8 mouse cellular contexts compared by ENCODE assay signal in the genomic region with DNA sequence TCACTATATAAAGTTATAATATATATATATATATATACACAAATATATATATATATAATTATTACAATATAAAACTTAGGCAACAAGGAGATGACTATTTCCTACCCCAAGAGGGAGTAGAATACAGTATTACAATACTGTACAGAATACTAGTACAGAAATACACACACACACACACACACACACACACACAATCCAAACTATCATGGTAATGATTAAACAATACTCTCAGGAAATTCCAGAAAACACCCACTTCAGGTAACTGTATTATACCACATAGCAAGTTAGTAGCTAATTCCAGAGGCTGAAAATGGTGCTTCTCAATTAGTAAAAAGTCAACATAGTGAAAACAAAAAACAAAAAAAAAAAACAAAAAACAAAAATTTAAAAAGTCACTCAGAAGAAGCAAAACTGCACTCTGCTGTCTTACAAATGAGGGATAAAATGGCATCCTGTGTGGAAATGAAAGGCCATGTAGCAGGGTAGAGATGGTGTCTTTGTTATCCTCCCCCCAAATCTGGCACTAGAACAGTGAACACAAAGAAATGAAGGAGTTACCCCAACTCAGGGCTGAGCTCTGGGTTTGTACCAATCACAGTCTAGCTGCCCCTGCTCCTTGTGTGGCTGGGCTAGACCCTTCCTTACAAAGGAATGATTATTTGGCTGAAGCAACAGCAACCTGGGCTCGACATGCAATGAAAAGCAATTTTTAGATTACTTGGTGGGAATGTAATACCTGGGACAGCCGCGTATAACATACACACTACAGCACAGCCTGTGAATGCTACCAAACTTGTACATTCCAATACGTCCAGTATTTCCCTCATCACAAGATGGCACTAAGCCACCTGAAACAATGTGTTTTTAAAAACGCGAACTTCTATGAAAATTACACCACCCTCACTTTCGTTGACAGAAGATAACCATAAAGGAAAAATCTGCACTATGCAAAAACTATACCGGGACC. TPM values are rescaled to one million over a fixed set of nuclear protein-coding genes. Genes with fewer than 3 reads are reported as not detected.
A peak's percentile ranks its signal among the peaks of the same experiment; 100 is the strongest.
DNase-seq lines count a peak whose midpoint lies in the region; ATAC-seq and TF ChIP-seq lines count a peak whose summit lies in the region.

No protein-coding gene starts in this region.

- no peaks in the 10 kb centered on the region for H3K27me3 ChIP-seq in heart, embryonic 12.5 days (replicated peaks)
- no peaks in the 10 kb centered on the region for H3K27me3 ChIP-seq in forebrain, embryonic 10.5 days (ENCODE audit: poor library complexity, severe bottlenecking)
- no peaks in the 10 kb centered on the region for H3K27me3 ChIP-seq in midbrain, embryonic 10.5 days (ENCODE audit: low read depth, poor library complexity, severe bottlenecking)

- 0 out of 2 replicates have a peak, but pooled peaks have one; percentile 27 for ATAC-seq in heart, embryonic 12.5 days (ENCODE audit: insufficient number of reproducible peaks, low FRiP score)

- peaks cover 11% of the 10 kb centered on the region for H3K4me1 ChIP-seq in heart, embryonic 12.5 days (replicated peaks)
- no peaks in the 10 kb centered on the region for H3K4me1 ChIP-seq in ES-E14 (ENCODE audit: control insufficient read depth in 2 of 2, insufficient read depth in 2 of 2, low read length in 2 of 2, poor library complexity in 1 of 2)
- H3K4me1 ChIP-seq in forebrain, embryonic 10.5 days, result peaks cover 12% of the 10 kb centered on the region
- peaks cover 11% of the 10 kb centered on the region for H3K4me1 ChIP-seq in midbrain, embryonic 10.5 days

- 15% methylated on average over 8 of the region's 8 CpGs for WGBS in heart, embryonic 12.5 days
- 16% methylated on average over 8 of the region's 8 CpGs for WGBS in forebrain, embryonic 10.5 days
- WGBS in midbrain, embryonic 10.5 days, result 20% methylated on average over 8 of the region's 8 CpGs

- H3K27ac ChIP-seq in heart, embryonic 12.5 days (ENCODE audit: poor library complexity, severe bottlenecking), result no peak overlapping the region
- H3K27ac ChIP-seq in ES-E14 (ENCODE audit: insufficient read depth, low read depth, low read length, poor library complexity, severe bottlenecking), result no peak overlapping the region
- H3K27ac ChIP-seq in forebrain, embryonic 10.5 days, result peak overlapping the region; percentile 90
- H3K27ac ChIP-seq in midbrain, embryonic 10.5 days (replicated peaks), result no peak overlapping the region

- H3K4me3 ChIP-seq in heart, embryonic 12.5 days, result peak overlapping the region; percentile 97
- peak overlapping the region; percentile 90 to 91 for H3K4me3 ChIP-seq in ES-E14 (ENCODE audit: insufficient read depth in 1 of 2, low read depth in 1 of 2, low read length in 2 of 2, poor library complexity in 1 of 2, severe bottlenecking in 1 of 2)
- H3K4me3 ChIP-seq in forebrain, embryonic 10.5 days, result peak overlapping the region; percentile 94
- peak overlapping the region; percentile 96 for H3K4me3 ChIP-seq in midbrain, embryonic 10.5 days

- H3K9me3 ChIP-seq in heart, embryonic 12.5 days (replicated peaks), result no peaks in the 10 kb centered on the region
- H3K9me3 ChIP-seq in ES-E14 (ENCODE audit: control insufficient read depth, insufficient read depth, low read depth, low read length), result no peaks in the 10 kb centered on the region
- no peaks in the 10 kb centered on the region for H3K9me3 ChIP-seq in forebrain, embryonic 10.5 days
- no peaks in the 10 kb centered on the region for H3K9me3 ChIP-seq in midbrain, embryonic 10.5 days (replicated peaks)

- in situ Hi-C loops in ES-E14 (cut with MboI; ENCODE audit: low sequenced_read_pairs in 2 of 2, unreplicated experiment in 2 of 2), result no loop called here

- intact Hi-C loops in heart, postnatal 36 days (cut with DNase I), result no loop called here

- DNase-seq in heart, postnatal 36 days, result no peak
- DNase-seq in ES-E14 (ENCODE audit: low read depth, low spot score), result peak; percentile 1
- no peak for DNase-seq in forebrain, embryonic 10.5 days (ENCODE audit: extremely low spot score, low spot score)
- DNase-seq in kidney, adult 9 months, result peak; percentile 60
- DNase-seq in midbrain, embryonic 10.5 days (ENCODE audit: low spot score), result peak; percentile 14
- DNase-seq in spleen, postnatal 36 days (ENCODE audit: low spot score in 2 of 2), result no peak
- no peak for DNase-seq in urinary bladder, postnatal 36 days (ENCODE audit: low spot score in 2 of 2)

- H3K9ac ChIP-seq in heart, embryonic 12.5 days, result peak overlapping the region; percentile 94
- no peak overlapping the region for H3K9ac ChIP-seq in ES-E14 (ENCODE audit: insufficient read depth, low read depth, low read length, poor library complexity, severe bottlenecking)

- H3K36me3 ChIP-seq in heart, embryonic 12.5 days, result no peaks in the 10 kb centered on the region
- H3K36me3 ChIP-seq in ES-E14 (ENCODE audit: control insufficient read depth, insufficient read depth, low read length, poor library complexity, severe bottlenecking), result no peaks in the 10 kb centered on the region
- H3K36me3 ChIP-seq in forebrain, embryonic 10.5 days (replicated peaks), result no peaks in the 10 kb centered on the region
- no peaks in the 10 kb centered on the region for H3K36me3 ChIP-seq in midbrain, embryonic 10.5 days

- H3K4me2 ChIP-seq in heart, embryonic 12.5 days, result peak overlapping the region; percentile 80

TF ChIP-seq in ES-E14, 5 proteins besides CTCF, POLR2A, EP300 and RAD21:
- TF ChIP-seq MAFK (IDR thresholded peaks at IDR 0.05; ENCODE audit: insufficient read depth, low read depth, low read length) (no peak), ZNF384 (IDR thresholded peaks at IDR 0.05; ENCODE audit: low read depth, low read length) (no peak), ZC3H11A (IDR thresholded peaks at IDR 0.05; ENCODE audit: borderline replicate concordance, low read depth, low read length) (no peak), HCFC1 (IDR thresholded peaks at IDR 0.05; ENCODE audit: borderline replicate concordance, insufficient read depth, low read length) (no peak), CHD2 (IDR thresholded peaks at IDR 0.05; ENCODE audit: low read depth, low read length) (no peak)
TF ChIP-seq in ES-E14: peak in this region for 0.

RNA-seq across cellular contexts. Expression of gene Chmp2b, which starts 1.2 kb away (rescaled TPM):
- 61.0 and 63.3 TPM in 2 replicates for polyA plus RNA-seq in heart, embryonic 12.5 days (2016; fragmentation: Nextera tagmentation; extraction: Ambion mirVana)
- total RNA-seq in heart, postnatal 36 days (2021), result 10 to 100 TPM; 51.2 to 52.1 TPM
- 7.0 and 14.5 TPM in 2 replicates for total RNA-seq in ES-E14 (2012; rRNA removed)
- polyA plus RNA-seq in forebrain, embryonic 10.5 days (2016; fragmentation: Nextera tagmentation; extraction: Ambion mirVana), result 48.6 and 49.0 TPM in 2 replicates
- polyA plus RNA-seq in midbrain, embryonic 10.5 days (2016; fragmentation: Nextera tagmentation; extraction: Ambion mirVana), result 39.7 and 41.7 TPM in 2 replicates

RNA-seq across cellular contexts. Expression of gene Pou1f1, which starts 41.0 kb away (rescaled TPM):
- not detected in 2 replicates for polyA plus RNA-seq in heart, embryonic 12.5 days (2016; fragmentation: Nextera tagmentation; extraction: Ambion mirVana)
- not detected for total RNA-seq in heart, postnatal 36 days (2021)
- total RNA-seq in ES-E14 (2012; rRNA removed), result not detected in 2 replicates
- 0.07 TPM in 1 of 2 replicates, not detected in the other for polyA plus RNA-seq in forebrain, embryonic 10.5 days (2016; fragmentation: Nextera tagmentation; extraction: Ambion mirVana)
- polyA plus RNA-seq in midbrain, embryonic 10.5 days (2016; fragmentation: Nextera tagmentation; extraction: Ambion mirVana), result not detected in 2 replicates

Comparison
In these comparisons a context has a peak if more than half of its experiments do, and no peak if none do; other contexts are left out.
1. DNase-seq: peak in ES-E14 (single experiment), kidney, adult 9 months (single experiment) and midbrain, embryonic 10.5 days (single experiment); none in heart, postnatal 36 days (0 of 2), forebrain, embryonic 10.5 days (single experiment), spleen, postnatal 36 days (0 of 2) and urinary bladder, postnatal 36 days (0 of 2).
2. Peak in every context shown above with its lines, with median percentiles within 50 percentile points of each other: H3K4me3 ChIP-seq.